Mouse (Mus musculus) cortical plate, adult 2 months (tissue): Measurements from ENCODE around the gene Ly6g6f. TPM values are rescaled to one million over a fixed set of nuclear protein-coding genes. Genes with fewer than 3 reads are reported as not detected.

Experiments
- H3K27ac ChIP-seq: fragments of 200-500 bp; 2 replicates; pipeline ENCODE4 v1.5.1; 2012; ENCODE audit warnings: low read length, control low read depth, inconsistent platforms; ENCODE audit not compliant: insufficient read depth
- H3K4me1 ChIP-seq: fragments of 200-500 bp; 2 replicates; pipeline ENCODE4 v1.6.1; 2011; ENCODE audit warnings: low read length; ENCODE audit not compliant: control insufficient read depth, insufficient read depth
- H3K4me3 ChIP-seq: fragments of 200-500 bp; 2 replicates; pipeline ENCODE4 v1.5.1; 2011; ENCODE audit warnings: mild to moderate bottlenecking, low read length, control low read depth; ENCODE audit not compliant: insufficient read depth
- CTCF ChIP-seq: fragments of 200-500 bp; IDR thresholded peaks from 2 replicates; pipeline ENCODE4 v1.5.1; 2011; ENCODE audit warnings: mild to moderate bottlenecking, control low read depth, low read length; ENCODE audit not compliant: insufficient read depth; ENCODE audit errors: extremely low read depth
- POLR2A ChIP-seq: fragments of 200-500 bp; IDR thresholded peaks from 2 replicates; pipeline ENCODE4 v1.6.1; 2011; ENCODE audit warnings: mild to moderate bottlenecking, low read length, control low read depth; ENCODE audit not compliant: insufficient read depth; ENCODE audit errors: extremely low read depth
- polyA plus RNA-seq: library from polyadenylated mRNA; depleted of rRNA; stranded (reverse); fragments of >200 nt; gene quantifications from 2 replicates; pipeline ENCODE4 v1.2.3, GENCODE M21; 2012; rRNA removed

The Ly6g6f gene
- polyA plus RNA-seq = 0.44 and 1.1 TPM in 2 replicates

DNA sequence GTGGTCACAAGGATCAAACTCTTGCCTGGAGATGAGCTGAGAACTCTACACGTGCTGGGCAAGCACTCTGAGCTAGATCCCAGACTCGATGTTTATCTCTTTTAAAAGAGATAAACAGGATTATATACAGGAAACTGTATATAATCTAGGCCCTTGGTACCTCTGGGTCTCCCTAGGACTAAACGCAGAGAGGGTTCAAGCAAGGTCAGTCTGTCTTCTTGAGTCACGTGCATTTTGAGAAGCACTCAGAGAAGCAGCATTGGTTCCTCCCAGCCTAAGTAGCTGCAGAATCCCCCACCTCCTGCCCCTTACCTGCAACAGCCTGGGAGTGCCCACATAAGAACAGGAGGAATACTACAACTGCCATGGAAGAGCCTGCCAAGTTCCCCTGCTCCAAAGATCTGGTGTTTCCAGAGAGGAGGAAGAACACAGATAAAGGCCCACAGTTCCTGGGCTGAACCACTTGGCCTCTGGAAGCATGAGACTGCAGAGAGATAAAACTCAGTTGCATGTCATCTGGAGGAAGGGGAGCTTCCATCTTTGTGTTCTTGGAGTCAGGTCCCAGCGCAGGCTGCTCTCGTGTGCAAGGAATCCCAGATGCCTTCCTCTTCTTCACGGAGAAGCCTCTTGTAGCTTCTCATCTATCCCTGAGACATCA is at the start of gene Ly6g6f:
TSS of gene Ly6g6f (minus strand) at position 403 of the 658 bp plus-strand sequence.
- Histone ChIP-seq H3K27ac (no peak within 1 kb of the TSS), H3K4me1 (no peaks in the 10 kb centered on the region), H3K4me3 (no peak within 1 kb of the TSS)
- TF ChIP-seq CTCF (no peak), POLR2A (no peak)

DNA sequence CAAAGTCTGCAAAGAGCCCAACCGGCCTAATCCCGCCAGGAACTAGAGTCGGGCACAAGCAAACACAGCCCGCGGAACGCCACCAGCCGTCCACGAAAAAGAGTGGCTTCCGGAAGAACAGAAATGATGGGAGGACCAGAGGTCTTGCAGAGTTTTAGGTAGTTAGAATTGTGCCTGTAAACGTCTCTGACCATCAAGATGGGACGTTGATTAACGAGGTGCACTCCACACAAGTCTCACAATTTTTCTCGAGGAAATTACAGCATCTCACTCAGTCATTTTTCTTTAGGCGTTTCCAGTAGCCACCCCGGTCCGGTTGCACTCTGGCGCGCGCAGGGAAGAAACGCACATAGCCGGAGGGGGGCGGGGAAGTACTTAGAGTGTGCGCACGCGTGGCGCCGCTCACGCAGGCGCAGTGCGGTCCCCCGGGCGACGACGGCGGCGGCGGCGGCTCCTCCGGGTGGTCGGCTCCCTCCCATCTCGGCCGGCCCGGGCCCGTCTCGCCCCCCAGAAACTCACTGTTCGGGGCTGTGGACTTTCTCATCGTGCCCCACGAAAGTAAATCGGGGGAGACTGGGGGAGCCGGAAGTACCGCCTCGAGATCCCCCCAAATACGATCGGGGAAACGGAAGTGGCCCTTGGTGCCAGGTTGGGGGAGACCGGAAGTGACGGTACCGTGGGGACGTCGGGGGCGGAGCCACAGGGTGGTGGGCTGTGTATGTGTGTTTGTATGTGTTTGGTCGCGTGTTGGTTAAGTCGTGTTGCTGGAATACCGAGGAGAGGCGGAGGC is 49.6 kb upstream of the Ly6g6f start, which contains the start of gene Bag6:
TSS of gene Bag6 (plus strand) at position 378 of the 790 bp plus-strand sequence.
- peak within 1 kb of the TSS; percentile 93 for H3K27ac ChIP-seq
- no peaks in the 10 kb centered on the region; the same call in 1 of the 2 replicates for H3K4me1 ChIP-seq
- peak within 1 kb of the TSS; percentile 81 for H3K4me3 ChIP-seq
- TF ChIP-seq POLR2A (peak; percentile 66; the same call in 1 of the 2 replicates), CTCF (no peak)

DNA sequence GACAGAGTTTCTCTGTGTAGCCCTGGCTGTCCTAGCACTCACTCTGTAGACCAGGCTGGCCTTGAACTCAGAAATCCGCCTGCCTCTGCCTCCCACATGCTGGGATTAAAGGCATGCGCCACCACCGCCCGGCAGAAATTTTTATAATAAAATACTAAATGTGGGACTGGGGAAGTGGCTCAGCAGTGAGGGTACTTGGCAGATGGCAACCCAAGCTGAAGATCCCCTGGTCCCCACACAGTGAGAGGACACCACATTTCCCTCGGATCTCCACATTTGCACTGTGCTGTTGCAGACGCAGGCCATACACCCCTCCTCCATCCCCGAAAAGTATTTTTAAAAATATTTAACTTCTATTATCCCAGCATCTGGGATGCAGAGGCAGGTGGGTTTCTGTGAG is 48.1 kb upstream of the Ly6g6f start:
- H3K4me3 ChIP-seq = no peak overlapping the region
- no peaks in the 10 kb centered on the region; the same call in 1 of the 2 replicates for H3K4me1 ChIP-seq
- H3K27ac ChIP-seq = no peak overlapping the region
- TF ChIP-seq POLR2A (no peak), CTCF (no peak)

DNA sequence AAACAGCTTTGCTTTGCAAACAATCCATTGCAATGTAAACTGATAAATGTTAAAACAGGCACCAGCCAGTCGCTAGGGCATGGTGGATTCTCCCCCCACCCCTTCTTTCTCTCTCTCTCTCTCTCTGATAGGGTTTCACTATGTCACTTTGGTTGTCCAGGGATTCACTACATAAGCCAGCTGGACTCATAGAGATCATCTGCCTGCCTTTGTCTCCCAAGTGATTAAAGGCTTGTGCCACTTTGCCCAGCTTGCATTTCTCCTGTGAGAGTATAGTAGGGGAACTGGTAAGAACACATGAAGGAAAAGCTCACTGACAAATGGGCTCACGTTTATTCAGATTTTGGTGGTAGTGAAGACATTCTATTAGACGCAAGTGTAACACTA is 46.8 kb upstream of the Ly6g6f start:
- TF ChIP-seq CTCF = no peak
- no peak for TF ChIP-seq POLR2A
- Histone ChIP-seq H3K27ac (no peak overlapping the region), H3K4me1 (peaks cover 1% of the 10 kb centered on the region; the same call in 1 of the 2 replicates), H3K4me3 (no peak overlapping the region)

DNA sequence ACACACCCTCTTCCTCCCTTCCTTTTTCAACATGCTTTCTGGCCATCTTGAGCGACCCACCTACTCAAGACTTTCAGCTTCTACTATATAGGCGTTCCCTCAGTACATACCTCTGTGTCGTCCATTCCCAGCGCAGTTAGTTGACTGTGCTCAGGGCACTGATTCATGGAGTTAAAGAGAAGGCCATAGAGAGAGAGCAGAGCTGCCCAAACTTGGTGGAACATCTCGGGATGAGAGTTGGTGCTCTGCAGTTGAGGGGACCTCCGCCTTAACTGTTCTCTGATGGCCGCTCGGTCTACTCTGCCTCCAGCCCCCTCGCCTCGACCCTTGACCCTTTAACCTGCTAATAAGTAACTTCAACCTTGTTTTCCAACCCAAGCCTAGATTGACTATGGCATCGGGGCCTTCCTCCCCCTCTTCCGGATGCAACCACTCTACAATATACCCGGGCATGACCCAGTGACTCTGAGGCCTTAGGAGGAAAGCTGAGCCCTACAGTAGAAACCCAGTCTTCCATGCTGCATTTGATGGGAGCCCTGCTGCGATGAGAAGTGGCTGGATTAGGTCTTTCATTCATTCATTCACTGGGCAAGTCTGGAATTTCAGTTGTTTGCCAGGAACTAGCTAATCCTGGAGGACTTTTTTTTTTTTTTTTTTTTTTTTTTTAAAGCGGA is 46.2 kb upstream of the Ly6g6f start, which contains the start of gene Apom:
TSS of gene Apom (minus strand) at position 551 of the 674 bp plus-strand sequence.
- no peak within 1 kb of the TSS for H3K27ac ChIP-seq
- H3K4me1 ChIP-seq = peaks cover 1% of the 10 kb centered on the region; the same call in 1 of the 2 replicates
- no peak within 1 kb of the TSS for H3K4me3 ChIP-seq
- TF ChIP-seq CTCF (no peak), POLR2A (no peak)

DNA sequence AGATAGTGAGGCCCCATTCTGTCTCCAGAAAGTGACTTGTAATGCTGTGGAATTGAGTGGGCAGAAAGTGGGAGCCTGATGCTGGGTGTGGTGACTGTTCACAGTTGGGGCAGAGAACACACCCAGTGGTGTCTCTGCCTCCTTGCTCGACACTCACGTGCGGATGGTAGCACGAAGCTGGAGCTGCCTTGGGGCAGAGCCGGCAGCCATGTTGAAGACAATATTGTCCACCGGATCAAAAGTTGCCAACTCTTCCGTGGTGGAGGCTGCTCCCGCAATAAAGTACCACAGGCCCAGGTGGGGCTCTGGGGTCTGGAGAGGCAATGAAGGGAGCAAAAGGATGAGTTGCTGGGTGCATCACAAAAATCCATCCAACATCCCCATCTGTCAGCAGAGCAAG is 45.6 kb upstream of the Ly6g6f start:
- no peak overlapping the region for H3K27ac ChIP-seq
- H3K4me3 ChIP-seq = no peak overlapping the region
- H3K4me1 ChIP-seq = 0 out of 2 replicates have a peak, but pooled peaks cover 1% of the 10 kb centered on the region
- TF ChIP-seq POLR2A (no peak), CTCF (no peak)

DNA sequence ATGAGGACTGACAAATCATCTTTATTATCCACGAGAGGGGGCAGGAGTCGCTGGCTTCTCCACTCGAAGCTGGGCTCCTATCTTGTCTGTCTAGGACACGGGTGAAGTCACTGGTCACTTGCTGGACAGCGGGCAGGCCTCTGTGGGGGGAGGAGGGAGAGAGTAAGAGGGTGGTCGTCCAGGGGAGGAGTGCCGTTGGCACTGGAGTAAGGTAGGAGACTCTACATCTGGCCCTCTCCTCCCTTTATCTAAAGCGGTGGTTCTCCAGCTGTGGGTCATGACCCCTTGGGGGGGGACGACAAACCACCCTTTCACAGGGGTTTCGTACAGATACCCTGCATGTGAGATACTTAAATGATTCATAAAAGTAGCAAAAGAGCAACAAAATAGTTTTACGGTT is 43.6 kb upstream of the Ly6g6f start:
- no peak overlapping the region for H3K27ac ChIP-seq
- TF ChIP-seq POLR2A = no peak
- TF ChIP-seq CTCF = no peak
- H3K4me3 ChIP-seq = no peak overlapping the region
- peaks cover 3% of the 10 kb centered on the region; the same call in 1 of the 2 replicates for H3K4me1 ChIP-seq

DNA sequence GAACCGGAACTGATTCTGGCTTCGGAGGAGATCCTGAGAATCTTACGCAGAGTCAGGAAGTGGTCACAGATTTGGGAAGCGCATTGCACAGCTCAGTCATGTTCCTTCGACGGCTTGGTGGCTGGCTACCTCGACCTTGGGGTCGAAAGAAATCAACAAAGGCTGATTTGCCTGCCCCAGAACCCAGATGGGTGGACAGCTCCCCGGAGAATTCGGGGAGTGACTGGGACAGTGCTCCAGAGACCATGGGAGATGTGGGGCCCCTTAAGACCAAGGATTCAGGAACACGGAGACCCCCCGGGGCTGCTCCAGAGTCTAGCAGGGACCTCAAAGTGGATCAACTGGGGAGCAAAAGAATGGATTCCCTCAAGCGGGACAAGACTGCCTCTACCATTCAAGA is 41.6 kb upstream of the Ly6g6f start:
- no peak for TF ChIP-seq CTCF
- no peak for TF ChIP-seq POLR2A
- peaks cover 3% of the 10 kb centered on the region; the same call in 1 of the 2 replicates for H3K4me1 ChIP-seq
- no peak overlapping the region for H3K27ac ChIP-seq
- H3K4me3 ChIP-seq = peak overlapping the region; percentile 69

DNA sequence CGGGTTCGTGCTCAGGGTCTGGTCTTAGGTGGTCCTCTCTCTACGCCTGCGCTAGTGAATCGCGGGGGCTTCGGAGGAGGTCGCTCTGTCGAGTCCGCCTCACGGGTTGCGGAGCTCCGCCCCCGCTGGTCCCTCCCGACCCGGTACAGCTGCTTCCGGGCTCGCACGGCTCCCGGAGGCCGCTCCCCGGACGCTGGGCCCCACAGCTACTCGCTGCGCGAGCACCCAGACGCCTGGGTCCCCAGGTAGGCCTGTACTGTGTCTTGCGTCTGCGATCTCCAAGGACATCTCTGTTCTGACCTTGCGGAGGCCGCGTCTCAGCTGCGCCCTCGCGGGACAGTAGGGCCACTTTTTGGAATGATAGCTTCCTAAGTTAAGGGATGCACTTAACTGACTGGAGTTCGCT is 40.8 kb upstream of the Ly6g6f start, which contains the start of gene D17H6S53E:
TSS of gene D17H6S53E (plus strand) at position 168 of the 406 bp plus-strand sequence.
- TF ChIP-seq POLR2A = no peak
- no peak for TF ChIP-seq CTCF
- H3K27ac ChIP-seq = peak within 1 kb of the TSS; percentile 75
- peak within 1 kb of the TSS; percentile 69 for H3K4me3 ChIP-seq
- H3K4me1 ChIP-seq = peaks cover 3% of the 10 kb centered on the region; the same call in 1 of the 2 replicates
